Mouse (Mus musculus) bone marrow macrophage, adult 2 months (primary cell): ENCODE results near the gene Dkc1.

Source experiments
- CTCF ChIP-seq: IDR thresholded peaks from 2 replicates; pipeline ENCODE4 v1.5.1; 2012; ENCODE audit warnings: low read depth, mild to moderate bottlenecking, low read length, moderate library complexity
- POLR2A ChIP-seq: IDR thresholded peaks from 2 replicates; pipeline ENCODE4 v1.6.1; 2012; ENCODE audit warnings: mild to moderate bottlenecking, low read depth, low read length, borderline replicate concordance

GRCm38 (mm10) chrX:75083982-75084773, 11.5 kb upstream of the Dkc1 start:
- TF ChIP-seq CTCF (no peak), POLR2A (no peak)
